Mouse (Mus musculus): Measurements from ENCODE around the gene Dmrta1. TPM values are rescaled to one million over a fixed set of nuclear protein-coding genes. Genes with fewer than 3 reads are reported as not detected.
"Not testable (repeated sequence)": the region's sequence is repeated elsewhere in the genome, so short reads cannot be mapped to it uniquely, and the experiment has no call there.

Dmrta1 gene
- polyA plus RNA-seq, 1 experiment from 2014 or later, result not detected

- WGBS (ENCODE audit: insufficient replicate concordance), result 72% methylated on average over 7 of the region's 7 CpGs
- Histone ChIP-seq H3K4me3 (replicated peaks) (no peak overlapping the region), H3K36me3 (replicated peaks) (no peaks in the 10 kb centered on the region), H3K9ac (no peak overlapping the region), H3K4me1 (replicated peaks) (no peaks in the 10 kb centered on the region), H3K9me3 (replicated peaks) (no peaks in the 10 kb centered on the region), H3K27me3 (no peaks in the 10 kb centered on the region), H3K27ac (replicated peaks) (no peak overlapping the region), H3K4me2 (no peak overlapping the region)
- no peak for ATAC-seq (ENCODE audit: insufficient read depth)
Observed at GRCm38 (mm10) chr4:89677903-89678302, 1.3 kb upstream of the Dmrta1 start.

DNA sequence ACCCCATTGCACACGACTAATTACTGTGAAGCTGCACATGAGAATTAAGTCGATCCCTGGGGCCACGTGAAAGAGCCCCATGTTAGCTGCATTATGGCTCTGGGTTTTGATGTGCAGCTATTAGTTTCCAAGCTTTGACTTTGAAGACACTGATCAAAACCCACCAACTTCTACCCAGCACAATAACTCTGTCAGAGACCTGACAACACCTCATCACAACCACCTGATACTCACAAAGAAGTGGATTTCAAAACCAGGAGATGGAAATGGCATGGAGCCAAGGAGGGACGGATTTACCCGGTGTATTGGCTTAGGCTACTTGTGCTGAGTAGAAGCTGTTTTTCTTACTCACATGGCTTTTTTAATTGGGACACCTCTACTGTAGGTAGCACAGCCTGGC is 523 bp upstream of the Dmrta1 start:
- ATAC-seq (ENCODE audit: insufficient read depth), result no peak
- no peak overlapping the region for H3K27ac ChIP-seq (replicated peaks)
- H3K4me2 ChIP-seq, result no peak overlapping the region
- H3K36me3 ChIP-seq (replicated peaks), result no peaks in the 10 kb centered on the region
- no peaks in the 10 kb centered on the region for H3K27me3 ChIP-seq
- 69% methylated on average over 5 of the region's 5 CpGs for WGBS (ENCODE audit: insufficient replicate concordance)
- H3K4me3 ChIP-seq (replicated peaks), result no peak overlapping the region
- H3K4me1 ChIP-seq (replicated peaks), result no peaks in the 10 kb centered on the region
- no peak overlapping the region for H3K9ac ChIP-seq
- no peaks in the 10 kb centered on the region for H3K9me3 ChIP-seq (replicated peaks)

GRCm38 (mm10) chr4:89687961-89688803 is 8.9 kb downstream of the Dmrta1 start:
- Histone ChIP-seq H3K4me1 (replicated peaks) (no peaks in the 10 kb centered on the region), H3K9me3 (replicated peaks) (no peaks in the 10 kb centered on the region), H3K4me2 (peak overlapping the region; percentile 44), H3K27me3 (peaks cover 51% of the 10 kb centered on the region), H3K27ac (replicated peaks) (no peak overlapping the region), H3K9ac (no peak overlapping the region), H3K4me3 (replicated peaks) (peak overlapping the region; percentile 12; the same call in 1 of the 2 replicates), H3K36me3 (replicated peaks) (no peaks in the 10 kb centered on the region)
- ATAC-seq (ENCODE audit: insufficient read depth), result no peak
- WGBS (ENCODE audit: insufficient replicate concordance), result 1% methylated on average over 78 of the region's 78 CpGs

DNA sequence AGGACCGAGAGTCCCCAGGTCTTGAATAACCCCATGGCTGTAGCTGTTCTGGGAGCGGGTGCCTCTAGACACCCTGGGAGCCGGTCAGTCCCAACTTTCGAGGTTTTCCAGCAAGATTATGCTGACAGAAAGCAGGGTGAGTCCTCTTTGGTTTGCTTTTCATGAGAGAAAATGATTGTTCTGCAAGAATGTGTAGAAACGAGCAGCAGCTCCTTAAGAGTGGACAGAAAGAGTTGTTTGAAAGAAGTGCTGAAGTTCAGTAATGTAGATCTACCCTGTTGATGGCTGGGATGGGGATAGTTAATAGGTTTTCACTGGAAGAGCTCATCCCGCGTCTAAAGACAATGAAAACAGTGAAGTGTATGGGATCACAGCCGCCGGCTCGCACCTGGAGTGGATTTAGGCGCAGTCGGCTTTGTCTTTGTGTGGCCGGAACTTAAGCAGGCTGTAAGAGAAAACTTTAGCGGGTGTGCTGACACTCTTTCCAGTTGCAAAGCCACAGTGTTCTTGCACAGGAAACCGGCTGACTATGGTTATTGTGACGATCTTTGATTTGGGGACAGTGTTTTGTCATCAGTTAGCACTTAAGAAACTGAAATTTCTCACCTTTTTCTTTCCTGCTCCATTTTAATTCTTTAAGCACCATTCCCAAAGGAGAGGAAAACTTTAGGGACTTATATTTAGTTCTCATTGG is 9.7 kb downstream of the Dmrta1 start:
- WGBS (ENCODE audit: insufficient replicate concordance), result 3% methylated on average over 16 of the region's 16 CpGs
- H3K4me3 ChIP-seq (replicated peaks), result 0 out of 2 replicates have a peak overlapping the region, but pooled peaks have one; percentile 12

GRCm38 (mm10) chr4:89691936-89692335 is 12.7 kb downstream of the Dmrta1 start:
- H3K4me1 ChIP-seq (replicated peaks), result no peaks in the 10 kb centered on the region
- H3K4me2 ChIP-seq, result no peak overlapping the region
- H3K27me3 ChIP-seq, result peaks cover 40% of the 10 kb centered on the region
- H3K9me3 ChIP-seq (replicated peaks), result no peaks in the 10 kb centered on the region
- H3K4me3 ChIP-seq (replicated peaks), result no peak overlapping the region
- no peak overlapping the region for H3K9ac ChIP-seq
- no peak overlapping the region for H3K27ac ChIP-seq (replicated peaks)
- WGBS (ENCODE audit: insufficient replicate concordance), result 66% methylated on average over 6 of the region's 6 CpGs
- no peaks in the 10 kb centered on the region for H3K36me3 ChIP-seq (replicated peaks)
- ATAC-seq (ENCODE audit: insufficient read depth), result no peak

More for the DNA sequence above, 9.7 kb downstream of the Dmrta1 start:
- Histone ChIP-seq H3K27me3 (peaks cover 51% of the 10 kb centered on the region), H3K36me3 (replicated peaks) (no peaks in the 10 kb centered on the region), H3K9me3 (replicated peaks) (no peaks in the 10 kb centered on the region), H3K4me1 (replicated peaks) (no peaks in the 10 kb centered on the region), H3K4me2 (peak overlapping the region; percentile 44), H3K9ac (no peak overlapping the region), H3K27ac (replicated peaks) (no peak overlapping the region)
- no peak for ATAC-seq (ENCODE audit: insufficient read depth)

- H3K27me3 ChIP-seq, result peaks cover 31% of the 10 kb centered on the region
- no peak overlapping the region for H3K4me3 ChIP-seq (replicated peaks)
- H3K4me2 ChIP-seq, result no peak overlapping the region
- no peaks in the 10 kb centered on the region for H3K4me1 ChIP-seq (replicated peaks)
- no peaks in the 10 kb centered on the region for H3K36me3 ChIP-seq (replicated peaks)
- H3K9me3 ChIP-seq (replicated peaks), result no peaks in the 10 kb centered on the region
- no peak overlapping the region for H3K9ac ChIP-seq
- no peak overlapping the region for H3K27ac ChIP-seq (replicated peaks)
- ATAC-seq (ENCODE audit: insufficient read depth), result no peak
- 13% methylated on average over 1 of the region's 1 CpGs for WGBS (ENCODE audit: insufficient replicate concordance)
Observed at GRCm38 (mm10) chr4:89692780-89693179, 13.5 kb downstream of the Dmrta1 start.

DNA sequence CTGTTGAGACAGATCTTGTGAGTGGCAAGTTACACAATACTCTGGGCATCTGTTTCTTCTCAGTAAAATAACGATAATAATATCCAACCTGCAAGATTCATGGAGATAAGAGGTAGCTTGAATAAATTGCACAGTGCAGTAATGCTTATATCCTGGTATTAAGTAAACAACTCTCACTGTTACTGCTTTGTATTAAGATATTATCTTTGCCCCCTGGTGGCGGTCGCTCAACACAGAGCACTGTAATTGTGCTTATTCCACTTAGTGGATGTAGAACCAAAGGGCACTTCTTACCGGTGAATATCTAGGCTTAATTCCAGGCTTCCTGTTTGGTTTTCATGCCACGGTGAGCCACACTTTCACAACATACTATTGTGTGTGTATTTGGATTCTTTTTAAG is 16.4 kb downstream of the Dmrta1 start:
- Histone ChIP-seq H3K27ac (replicated peaks) (no peak overlapping the region), H3K4me2 (no peak overlapping the region), H3K4me1 (replicated peaks) (no peaks in the 10 kb centered on the region), H3K36me3 (replicated peaks) (no peaks in the 10 kb centered on the region), H3K9ac (no peak overlapping the region), H3K9me3 (replicated peaks) (no peaks in the 10 kb centered on the region), H3K27me3 (peaks cover 7% of the 10 kb centered on the region), H3K4me3 (replicated peaks) (no peak overlapping the region)
- WGBS (ENCODE audit: insufficient replicate concordance), result 46% methylated on average over 5 of the region's 5 CpGs
- no peak for ATAC-seq (ENCODE audit: insufficient read depth)

GRCm38 (mm10) chr4:89697951-89698350 is 18.7 kb downstream of the Dmrta1 start:
- H3K27me3 ChIP-seq, result no peaks in the 10 kb centered on the region
- no peak overlapping the region for H3K9ac ChIP-seq
- H3K36me3 ChIP-seq (replicated peaks), result no peaks in the 10 kb centered on the region
- H3K4me1 ChIP-seq (replicated peaks), result no peaks in the 10 kb centered on the region
- H3K9me3 ChIP-seq (replicated peaks), result no peaks in the 10 kb centered on the region
- H3K27ac ChIP-seq (replicated peaks), result no peak overlapping the region
- no peak overlapping the region for H3K4me3 ChIP-seq (replicated peaks)
- no peak overlapping the region for H3K4me2 ChIP-seq
- ATAC-seq (ENCODE audit: insufficient read depth), result no peak

DNA sequence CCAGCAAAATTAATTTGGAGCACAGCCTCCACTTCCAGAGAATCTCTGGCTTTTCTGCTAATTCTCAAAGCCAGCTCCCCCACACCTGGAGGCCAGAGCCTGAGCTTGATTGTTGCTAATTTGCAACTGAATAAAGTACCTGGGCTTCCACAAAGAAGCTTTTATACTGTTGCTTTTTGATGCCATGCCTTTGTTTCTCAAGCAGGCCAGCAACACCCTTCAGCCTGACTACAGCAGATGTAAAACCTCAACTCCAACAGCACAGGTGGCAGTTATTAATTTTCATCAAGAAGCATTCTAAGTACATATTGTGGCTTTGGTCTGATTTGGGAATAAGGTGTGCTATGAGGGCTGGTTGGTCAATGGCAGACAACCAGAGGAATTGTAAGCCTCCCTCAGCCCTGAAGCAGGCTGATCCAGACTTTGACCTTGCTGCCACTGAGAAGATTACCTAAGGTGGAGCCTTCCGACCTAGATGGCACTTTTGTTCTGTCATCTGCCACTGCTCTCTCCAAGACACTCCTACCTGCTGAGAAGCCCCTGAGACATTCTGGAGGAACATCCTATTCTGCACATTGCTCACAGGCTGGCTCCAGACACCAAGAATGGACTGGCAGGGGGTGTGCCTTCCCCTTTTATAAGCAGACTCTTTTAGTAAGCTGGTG is 44.4 kb downstream of the Dmrta1 start:
- not testable (repeated sequence) for H3K4me3 ChIP-seq (replicated peaks); ATAC-seq (ENCODE audit: insufficient read depth); H3K9ac ChIP-seq; H3K4me2 ChIP-seq; H3K27ac ChIP-seq (replicated peaks); H3K27me3 ChIP-seq; H3K36me3 ChIP-seq (replicated peaks); H3K4me1 ChIP-seq (replicated peaks); H3K9me3 ChIP-seq (replicated peaks)
- 33% methylated on average over 1 of the region's 1 CpGs for WGBS (ENCODE audit: insufficient replicate concordance)
